Mouse (Mus musculus): ENCODE measurements at regions not wholly inside any gene's neighbourhood (a gene's known extent, or its start where the extent isn't known, plus 50 kb on each side); places are given as distances from the start of the nearest gene placed in this dataset.

DNA sequence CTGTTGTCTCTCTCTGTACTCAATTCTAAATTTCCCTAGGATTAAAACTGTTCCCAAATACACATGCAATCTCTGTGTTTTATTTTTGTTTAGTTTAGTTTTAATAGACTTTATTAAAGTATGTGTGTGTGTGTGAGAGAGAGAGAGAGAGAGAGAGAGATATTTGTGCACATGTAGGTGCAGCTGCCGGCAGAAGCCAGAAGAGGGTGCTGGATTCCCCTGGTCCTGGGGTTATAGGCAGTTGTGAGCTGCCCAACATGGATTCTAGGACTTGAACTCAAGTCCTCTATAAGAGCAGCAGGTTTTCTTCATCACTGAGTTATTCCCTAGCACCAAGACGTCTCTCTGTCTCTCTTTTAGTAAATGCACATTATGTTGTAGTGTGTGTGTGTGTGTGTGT lies 64.7 kb upstream of the Slc22a12 start:
- no peak for TF ChIP-seq POLR2A (IDR thresholded peaks at IDR 0.05; ENCODE audit: borderline replicate concordance, low read depth, low read length)
- TF ChIP-seq CTCF (IDR thresholded peaks at IDR 0.05; ENCODE audit: low read depth, low read length), result no peak

Data from bone marrow macrophage, adult 2 months (primary cell).